ENCODE assay signal across 9 mouse cellular contexts in genomic region chr16:37808866-37809622, GRCm38 (mm10). TPM values are rescaled to one million over a fixed set of nuclear protein-coding genes. Genes with fewer than 3 reads are reported as not detected.
DNase-seq lines count a peak whose midpoint lies in the region; ATAC-seq and TF ChIP-seq lines count a peak whose summit lies in the region.
"Had no signal": no experiment of that assay in that cellular context is flagged by ENCODE, and none has a peak within 500 bp of the region (broad histone marks: within the 10 kb centered on the region; RNA-seq: fewer than 3 reads in every experiment).

No protein-coding gene starts in this region.

- no peak overlapping the region for H3K4me3 ChIP-seq in testis, adult 2 months (ENCODE audit: control insufficient read depth, low read depth, low read length)
- H3K4me3 ChIP-seq in heart, postnatal 0 days (ENCODE audit: low read depth, low read length) = no peak overlapping the region
- H3K4me3 ChIP-seq in lung, adult 2 months (replicated peaks; ENCODE audit: extremely low read depth, low read depth, low read length) = no peak overlapping the region
- no peak overlapping the region for H3K4me3 ChIP-seq in stomach, embryonic 15.5 days (replicated peaks)

- TF ChIP-seq CTCF in testis, adult 2 months (IDR thresholded peaks at IDR 0.05; ENCODE audit: control insufficient read depth, insufficient read depth, insufficient replicate concordance, low read depth, low read length) = no peak
- TF ChIP-seq CTCF in heart, postnatal 0 days (IDR thresholded peaks at IDR 0.05; ENCODE audit: low read depth) = no peak
- TF ChIP-seq CTCF in lung, adult 2 months (IDR thresholded peaks at IDR 0.05; ENCODE audit: insufficient read depth, low read length) = no peak

- DNase-seq in testis, postnatal 10 days (ENCODE audit: low spot score) = no peak
- DNase-seq in heart, postnatal 0 days (ENCODE audit: low spot score) = peak; percentile 67
- DNase-seq in lung, adult 2 months = peak; percentile 44
- DNase-seq in adipocyte (ENCODE audit: low spot score) = no peak
- DNase-seq in cerebellum, adult 11-12 months = no peak
- DNase-seq in spleen, adult 12 weeks (ENCODE audit: low spot score) = no peak

- ATAC-seq in heart, postnatal 0 days (ENCODE audit: insufficient read depth, low read depth) = peak; percentile 55
- ATAC-seq in stomach, embryonic 15.5 days (ENCODE audit: insufficient read depth, low FRiP score, low read depth) = 0 out of 2 replicates have a peak, but pooled peaks have one; percentile 7

- H3K4me2 ChIP-seq in heart, postnatal 0 days (ENCODE audit: low read depth, low read length) = peak overlapping the region; percentile 26; the same call in 1 of the 2 replicates
- peak overlapping the region; percentile 13; the same call in 1 of the 2 replicates for H3K4me2 ChIP-seq in stomach, embryonic 15.5 days

- H3K27ac ChIP-seq in testis, adult 2 months (ENCODE audit: control insufficient read depth, insufficient read depth, low read depth, low read length) = peak overlapping the region; percentile 27; the same call in 1 of the 2 replicates
- peak overlapping the region; percentile 77 for H3K27ac ChIP-seq in heart, postnatal 0 days (ENCODE audit: low read depth)
- H3K27ac ChIP-seq in stomach, embryonic 15.5 days = peak overlapping the region; percentile 89

- 15% methylated on average over 10 of the region's 10 CpGs for WGBS in heart, postnatal 0 days
- 31% methylated on average over 10 of the region's 10 CpGs for WGBS in lung, adult 2 months
- WGBS in stomach, embryonic 15.5 days = 44% methylated on average over 10 of the region's 10 CpGs

- H3K9me3 ChIP-seq in heart, postnatal 0 days (replicated peaks; ENCODE audit: control insufficient read depth, low read length) = no peaks in the 10 kb centered on the region
- no peaks in the 10 kb centered on the region for H3K9me3 ChIP-seq in stomach, embryonic 15.5 days

- H3K27me3 ChIP-seq in testis, adult 2 months (ENCODE audit: control insufficient read depth, insufficient read depth, low read length) = no peaks in the 10 kb centered on the region
- no peaks in the 10 kb centered on the region for H3K27me3 ChIP-seq in heart, postnatal 0 days (ENCODE audit: control insufficient read depth, insufficient read depth, low read length)
- no peaks in the 10 kb centered on the region for H3K27me3 ChIP-seq in stomach, embryonic 15.5 days (replicated peaks)

- H3K4me1 ChIP-seq in testis, adult 2 months (ENCODE audit: control insufficient read depth, insufficient read depth, low read length) = peaks cover 5% of the 10 kb centered on the region; the same call in 1 of the 2 replicates
- H3K4me1 ChIP-seq in heart, postnatal 0 days (ENCODE audit: control insufficient read depth, insufficient read depth) = peaks cover 50% of the 10 kb centered on the region
- H3K4me1 ChIP-seq in lung, adult 2 months (ENCODE audit: control insufficient read depth, insufficient read depth, low read length) = peaks cover 11% of the 10 kb centered on the region
- H3K4me1 ChIP-seq in stomach, embryonic 15.5 days = peaks cover 41% of the 10 kb centered on the region

- TF ChIP-seq POLR2A in testis, adult 2 months (IDR thresholded peaks at IDR 0.05; ENCODE audit: control insufficient read depth, low read depth, low read length) = no peak
- no peak for TF ChIP-seq POLR2A in lung, adult 2 months (IDR thresholded peaks at IDR 0.05; ENCODE audit: borderline replicate concordance, extremely low read depth, low read depth, low read length)

- H3K36me3 ChIP-seq in testis, adult 2 months (ENCODE audit: control insufficient read depth, insufficient read depth, low read length) = no peaks in the 10 kb centered on the region
- peaks cover 17% of the 10 kb centered on the region for H3K36me3 ChIP-seq in heart, postnatal 0 days (replicated peaks; ENCODE audit: control insufficient read depth, insufficient read depth, low read length)
- peaks cover 12% of the 10 kb centered on the region; the same call in 1 of the 2 replicates for H3K36me3 ChIP-seq in stomach, embryonic 15.5 days

- 0 out of 2 replicates have a peak, but pooled peaks have one; percentile 35 for TF ChIP-seq EP300 in heart, postnatal 0 days (IDR thresholded peaks at IDR 0.05; ENCODE audit: low read depth)

- 0 out of 2 replicates have a peak overlapping the region, but pooled peaks have one; percentile 20 for H3K9ac ChIP-seq in heart, postnatal 0 days (replicated peaks; ENCODE audit: low read depth, low read length)
- no peak overlapping the region for H3K9ac ChIP-seq in stomach, embryonic 15.5 days

RNA-seq across cellular contexts. Expression of gene Fstl1, which starts 32.4 kb away (rescaled TPM):
- polyA plus RNA-seq in testis, adult 2 months (2012; rRNA removed) = 4.8 and 5.4 TPM in 2 replicates
- 289 and 316 TPM in 2 replicates for total RNA-seq in heart, postnatal 0 days (2014; rRNA removed; ENCODE audit: low replicate concordance)
- polyA plus RNA-seq in heart, postnatal 0 days (2015; fragmentation: Nextera tagmentation; extraction: Ambion mirVana) = 271 and 272 TPM in 2 replicates
- 36.0 and 44.5 TPM in 2 replicates for polyA plus RNA-seq in lung, adult 2 months (2012; rRNA removed)
- 327 and 347 TPM in 2 replicates for polyA plus RNA-seq in stomach, embryonic 15.5 days (2015; fragmentation: Nextera tagmentation; extraction: Ambion mirVana)

RNA-seq across cellular contexts. Expression of gene Gm36028, which starts 51.9 kb away (rescaled TPM):
- 1.2 TPM in 2 replicates for polyA plus RNA-seq in testis, adult 2 months (2012; rRNA removed)
- 3.7 and 8.4 TPM in 2 replicates for total RNA-seq in heart, postnatal 0 days (2014; rRNA removed; ENCODE audit: low replicate concordance)
- polyA plus RNA-seq in heart, postnatal 0 days (2015; fragmentation: Nextera tagmentation; extraction: Ambion mirVana) = 3.5 and 4.2 TPM in 2 replicates
- polyA plus RNA-seq in lung, adult 2 months (2012; rRNA removed) = 0.34 and 0.38 TPM in 2 replicates
- 0.93 and 1.1 TPM in 2 replicates for polyA plus RNA-seq in stomach, embryonic 15.5 days (2015; fragmentation: Nextera tagmentation; extraction: Ambion mirVana)
- polyA plus RNA-seq: spleen, adult 2 months had no signal

RNA-seq across cellular contexts. Expression of gene Lrrc58, which starts 59.1 kb away (rescaled TPM):
- 9.4 and 12.5 TPM in 2 replicates for polyA plus RNA-seq in testis, adult 2 months (2012; rRNA removed)
- 57.6 and 69.2 TPM in 2 replicates for total RNA-seq in heart, postnatal 0 days (2014; rRNA removed; ENCODE audit: low replicate concordance)
- 23.7 and 24.2 TPM in 2 replicates for polyA plus RNA-seq in heart, postnatal 0 days (2015; fragmentation: Nextera tagmentation; extraction: Ambion mirVana)
- polyA plus RNA-seq in lung, adult 2 months (2012; rRNA removed) = 24.2 TPM in 2 replicates
- polyA plus RNA-seq in stomach, embryonic 15.5 days (2015; fragmentation: Nextera tagmentation; extraction: Ambion mirVana) = 50.1 and 54.3 TPM in 2 replicates

Comparison
In these comparisons a context has a peak if more than half of its experiments do, and no peak if none do; other contexts are left out.
1. H3K27ac ChIP-seq: peak in every context shown above with its lines; median percentile 89 in stomach, embryonic 15.5 days; 77 in heart, postnatal 0 days; 27 in testis, adult 2 months.
2. DNase-seq: peak in heart, postnatal 0 days (single experiment) and lung, adult 2 months (single experiment); none in testis, postnatal 10 days (single experiment), adipocyte (single experiment), cerebellum, adult 11-12 months (single experiment) and spleen, adult 12 weeks (single experiment).